Mouse (Mus musculus) right cerebral cortex, postnatal 14 days (tissue): ENCODE results near the gene 9130008F23Rik.

Experiments used
- DNase-seq: peaks from one replicate; pipeline ENCODE4 v3.0.0; 2022

9130008F23Rik gene

GRCm38 (mm10) chr17:40879924-40880691, at the start of gene 9130008F23Rik:
Gene 9130008F23Rik, minus strand, starts transcription at chr17:40880559.
- peak; percentile 5 for DNase-seq

- no peak for DNase-seq
Measured at GRCm38 (mm10) chr17:40915499-40915898, 35.1 kb upstream of the 9130008F23Rik start.

- DNase-seq = no peak
Measured at GRCm38 (mm10) chr17:40914250-40914649, 33.9 kb upstream of the 9130008F23Rik start, which contains the start of gene Glyatl3. Gene Glyatl3, minus strand, starts transcription at chr17:40914350.

DNA sequence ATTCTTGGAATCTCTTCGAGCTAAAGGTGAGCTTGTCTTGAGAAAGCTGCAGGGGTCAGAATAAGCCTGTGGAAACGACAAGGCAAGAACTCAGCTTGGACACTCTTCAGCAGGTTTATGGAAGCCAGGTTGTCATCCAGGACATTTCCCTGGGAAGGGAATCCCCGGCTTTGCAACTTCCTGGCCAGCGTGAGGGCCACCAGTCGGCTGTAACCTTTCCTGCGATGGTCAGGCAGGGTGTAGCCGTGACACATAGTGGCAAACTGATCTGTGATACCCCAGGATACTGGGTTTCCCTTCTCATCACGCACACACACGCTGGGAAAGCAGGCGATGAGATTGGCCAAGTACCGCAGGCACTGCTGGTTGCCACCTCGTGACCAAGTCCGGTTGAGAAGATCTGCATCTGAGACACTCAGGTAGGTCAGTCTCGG, 24.4 kb upstream of the 9130008F23Rik start:
- DNase-seq = peak; percentile 5

DNA sequence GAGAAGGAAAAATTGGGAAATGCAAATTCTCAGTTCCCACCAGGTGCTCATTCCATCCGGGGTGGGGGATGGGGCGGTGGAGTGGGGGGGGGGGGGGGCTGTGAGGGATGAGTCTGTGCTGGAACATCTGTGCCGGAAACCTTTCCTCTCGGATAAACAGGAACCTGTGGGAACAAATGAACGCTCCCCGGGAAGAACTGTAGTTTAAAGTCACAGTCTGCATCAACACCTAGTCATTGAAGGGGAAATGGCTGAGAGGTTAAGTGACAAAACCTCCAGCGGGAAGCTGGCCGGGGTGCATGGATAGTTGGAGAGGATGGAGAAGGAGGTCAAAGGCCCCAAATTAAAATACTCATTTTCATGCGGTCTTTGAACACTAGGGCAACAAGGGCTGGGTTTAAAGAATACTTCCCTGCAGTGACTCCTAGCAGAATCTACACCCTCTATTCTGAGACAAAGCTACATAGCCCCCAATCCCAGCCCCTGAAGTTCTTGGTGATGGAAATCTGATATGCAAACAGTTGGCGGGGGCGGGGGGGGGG, 23.8 kb upstream of the 9130008F23Rik start:
- DNase-seq = no peak

DNA sequence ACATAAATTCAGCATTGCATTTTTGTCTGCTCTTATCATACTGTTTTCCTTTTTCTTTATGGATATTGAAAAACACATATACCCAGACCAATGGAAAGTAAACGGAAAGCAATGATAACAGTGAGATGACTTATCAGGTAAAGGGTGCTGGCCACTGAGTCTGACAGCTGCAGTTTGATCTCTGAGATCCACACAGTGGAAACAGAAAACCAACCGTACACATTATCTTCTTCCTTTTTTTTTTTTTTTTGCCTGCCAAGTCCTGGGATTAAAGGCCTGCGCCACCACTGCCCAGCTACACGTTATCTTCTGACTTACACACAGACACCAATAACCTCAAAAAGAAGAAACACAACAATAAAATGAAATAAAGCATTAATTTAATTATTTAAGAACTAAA, 23.0 kb upstream of the 9130008F23Rik start:
- DNase-seq = no peak

GRCm38 (mm10) chr17:40899783-40900363, 19.5 kb upstream of the 9130008F23Rik start:
- DNase-seq = no peak

GRCm38 (mm10) chr17:40896863-40897262, 16.5 kb upstream of the 9130008F23Rik start:
- no peak for DNase-seq

DNA sequence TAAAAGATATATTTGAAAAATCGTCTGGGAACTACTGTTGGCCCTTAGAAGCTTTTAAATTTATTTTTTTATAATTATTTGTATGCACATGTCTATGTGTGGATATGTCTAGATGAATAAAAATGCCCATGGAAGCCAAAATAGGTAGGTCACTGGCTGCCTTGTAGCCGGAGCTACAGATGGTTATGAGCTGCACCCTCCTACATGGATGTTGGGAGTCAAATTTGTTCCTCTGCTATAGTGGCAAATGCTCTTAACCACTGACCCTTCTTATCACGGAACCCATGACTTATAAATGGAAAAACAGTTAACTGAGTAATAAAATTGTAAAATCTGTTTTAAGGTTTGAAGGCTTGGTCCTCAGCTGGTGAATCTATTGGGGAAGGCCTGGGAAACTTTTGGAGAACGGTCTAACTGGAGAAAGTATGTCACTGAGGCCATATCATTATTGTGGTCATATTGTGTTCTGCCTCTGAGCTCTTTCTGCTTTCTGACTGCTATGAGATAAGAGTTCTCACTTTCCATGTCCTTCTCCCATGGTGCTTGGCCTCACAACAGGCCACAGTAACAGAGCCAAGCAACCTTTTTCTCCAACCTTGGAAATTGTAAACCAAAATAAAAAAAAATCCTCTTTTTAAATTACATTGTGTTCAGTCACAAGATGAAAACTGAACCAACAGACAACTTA, 7.6 kb upstream of the 9130008F23Rik start:
- no peak for DNase-seq

DNA sequence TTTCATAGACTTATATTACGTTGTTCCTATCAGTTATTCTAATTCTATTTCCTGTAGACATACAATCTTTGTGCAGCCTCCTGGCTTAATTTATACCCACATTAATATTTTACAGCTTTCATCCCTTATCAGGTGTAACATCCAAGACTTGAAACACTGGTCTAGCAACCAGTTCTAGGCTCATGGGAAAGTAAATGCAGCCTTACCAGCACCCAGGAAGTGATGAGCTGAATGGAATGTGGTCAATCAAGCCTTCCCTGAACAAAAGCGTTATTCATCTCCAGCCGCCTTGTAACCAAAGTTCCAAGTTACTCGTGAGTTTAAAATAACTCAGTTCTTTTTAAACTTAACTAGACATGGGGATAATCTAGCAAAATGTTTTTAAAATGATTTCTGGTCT, 4.8 kb upstream of the 9130008F23Rik start:
- no peak for DNase-seq

- no peak for DNase-seq
Measured at GRCm38 (mm10) chr17:40882172-40882571, 1.8 kb upstream of the 9130008F23Rik start.

GRCm38 (mm10) chr17:40879528-40879923, 833 bp downstream of the 9130008F23Rik start:
- DNase-seq = no peak

- no peak for DNase-seq
Measured at GRCm38 (mm10) chr17:40877741-40878140, 2.6 kb downstream of the 9130008F23Rik start.

GRCm38 (mm10) chr17:40875568-40875967, 4.8 kb downstream of the 9130008F23Rik start:
- DNase-seq = no peak

- no peak for DNase-seq
Measured at GRCm38 (mm10) chr17:40874701-40875100, 5.7 kb downstream of the 9130008F23Rik start.

DNA sequence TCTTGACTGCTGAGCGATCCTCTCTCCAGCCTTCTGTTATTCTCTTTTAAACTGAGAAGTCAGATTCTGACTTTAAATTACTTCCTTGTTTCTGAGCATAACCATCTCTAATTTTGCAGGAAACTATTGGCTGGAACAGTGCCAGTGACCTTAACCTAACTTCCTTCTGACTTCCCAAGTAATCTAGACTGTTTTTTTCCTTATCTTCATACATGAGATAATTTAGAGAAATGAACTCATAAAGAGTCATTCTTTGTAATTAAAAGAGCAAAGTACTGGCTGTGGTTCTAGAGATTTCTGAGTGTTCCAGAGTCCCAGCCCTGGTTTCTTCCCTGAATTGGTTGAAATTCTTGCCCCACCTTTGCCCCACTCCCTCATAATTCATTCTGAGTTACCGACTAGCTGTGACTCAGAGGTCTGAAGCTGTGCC, 6.8 kb downstream of the 9130008F23Rik start:
- no peak for DNase-seq

DNA sequence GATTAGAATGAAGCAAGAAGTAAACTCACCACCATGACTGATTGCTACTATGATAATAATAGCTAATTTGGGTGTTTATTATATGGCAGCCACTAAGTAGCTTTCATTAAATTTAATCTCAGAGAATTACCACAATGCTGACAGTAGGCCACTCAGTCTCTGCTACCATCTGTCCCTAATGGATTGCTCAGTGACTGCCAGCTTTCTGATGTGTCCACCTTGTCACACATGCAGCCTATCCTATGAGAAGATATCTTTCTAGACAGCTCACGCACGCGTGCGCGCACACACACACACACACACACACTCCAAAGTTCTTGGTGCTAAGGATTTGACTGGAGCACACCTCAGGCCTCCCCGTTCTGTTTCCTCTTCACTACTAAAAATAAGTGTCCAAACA, 7.7 kb downstream of the 9130008F23Rik start:
- no peak for DNase-seq

DNA sequence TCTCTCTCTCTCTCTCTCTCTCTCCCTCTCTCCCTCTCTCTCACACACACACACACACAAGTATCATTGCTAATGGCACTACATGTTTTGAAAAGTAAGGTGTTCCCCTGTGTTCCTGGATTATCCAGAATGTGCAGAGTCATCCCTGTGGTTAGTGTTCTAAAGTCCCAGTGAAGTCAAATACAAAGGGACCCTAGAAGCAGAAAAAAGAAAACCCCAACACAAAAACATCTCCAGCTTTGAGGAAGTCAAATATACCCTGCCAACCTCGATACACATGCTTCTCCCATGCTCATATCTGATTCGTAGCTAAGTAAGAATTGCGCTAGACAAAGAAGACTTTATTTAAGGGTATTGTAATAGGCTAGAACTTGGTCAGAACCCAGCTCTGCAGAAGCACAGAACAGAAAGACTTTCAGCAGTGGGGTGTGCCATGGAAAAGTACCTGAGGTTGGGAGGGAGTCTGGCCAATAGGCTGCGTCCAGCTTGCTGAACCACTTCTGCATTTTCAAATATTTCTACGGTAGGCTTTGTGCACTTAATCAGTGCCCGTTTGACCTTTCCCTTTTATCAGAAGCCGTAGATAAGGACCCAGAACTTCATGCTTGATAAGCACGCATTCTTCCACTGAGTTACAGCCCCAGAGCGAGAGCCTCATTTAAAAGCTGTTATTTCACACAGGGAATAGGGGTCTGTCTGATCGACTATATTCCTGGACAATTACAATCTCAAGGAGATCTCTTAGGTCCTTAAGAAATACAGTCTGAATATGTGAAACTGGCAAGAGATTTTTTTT, 11.2 kb downstream of the 9130008F23Rik start:
- no peak for DNase-seq

DNA sequence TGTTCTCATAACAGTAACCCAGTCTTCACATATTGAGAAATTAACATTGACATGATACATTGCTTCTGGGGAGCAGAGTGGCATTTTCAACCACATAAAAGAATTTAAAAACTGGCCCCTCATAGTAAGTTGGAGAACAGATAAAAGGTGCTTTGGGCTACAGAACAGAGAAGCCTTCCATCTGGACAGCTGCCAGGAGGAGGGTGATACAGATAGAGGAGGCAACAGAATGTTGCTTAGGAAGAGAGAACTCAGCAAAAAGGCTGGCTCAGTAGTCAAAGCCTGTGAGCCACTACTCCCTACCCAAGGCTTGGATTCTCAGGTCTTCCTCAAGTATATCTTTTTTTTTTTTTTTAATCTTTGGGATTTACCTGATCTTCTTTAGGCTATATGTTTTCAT, 25.3 kb downstream of the 9130008F23Rik start:
- DNase-seq = no peak

DNA sequence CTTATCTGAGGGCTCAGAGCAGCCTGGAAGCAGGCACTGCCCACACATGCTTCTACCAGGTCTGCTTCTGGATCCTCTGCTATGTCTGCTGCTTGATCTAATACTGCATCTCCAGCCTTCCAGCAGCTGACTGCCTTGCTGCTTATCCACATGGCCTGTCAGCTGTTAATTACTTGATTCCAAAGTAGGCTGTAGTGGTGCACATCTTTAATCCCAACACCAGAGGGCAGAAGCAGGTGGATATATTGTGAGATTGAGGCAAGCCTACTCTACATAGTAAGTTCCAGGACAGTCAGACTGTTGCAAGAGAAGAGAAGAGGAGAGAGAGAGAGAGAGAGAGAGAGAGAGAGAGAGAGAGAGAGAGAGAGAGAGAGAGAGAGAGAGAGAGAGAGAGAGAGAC, 43.1 kb downstream of the 9130008F23Rik start:
- no peak for DNase-seq

GRCm38 (mm10) chr17:40831870-40832269, 48.5 kb downstream of the 9130008F23Rik start:
- DNase-seq = no peak
